In the genomic region with DNA sequence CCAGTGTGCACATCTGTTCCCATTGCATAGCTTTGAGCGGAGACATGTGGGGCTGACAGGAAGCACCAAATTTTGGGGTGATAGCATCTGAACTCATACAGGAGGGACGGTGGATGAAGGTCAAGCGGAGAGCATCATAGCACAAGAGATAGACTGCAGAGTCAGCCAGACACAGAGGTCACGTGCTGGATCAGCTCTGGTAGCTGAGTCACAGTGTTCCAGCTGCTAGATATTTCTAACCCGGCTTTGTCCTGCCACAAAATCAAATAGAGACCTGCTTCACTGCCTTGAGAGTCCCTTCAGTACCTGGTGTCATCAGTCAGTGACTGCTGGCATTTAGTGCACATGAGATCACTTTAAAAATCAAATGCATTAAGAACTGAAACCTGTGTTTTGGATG, we compare ENCODE assay signal across 25 mouse cellular contexts. TPM values are rescaled to one million over a fixed set of nuclear protein-coding genes. Genes with fewer than 3 reads are reported as not detected.
DNase-seq lines count a peak whose midpoint lies in the region; ATAC-seq and TF ChIP-seq lines count a peak whose summit lies in the region.
"Had no signal": no experiment of that assay in that cellular context is flagged by ENCODE, and none has a peak within 500 bp of the region (broad histone marks: within the 10 kb centered on the region; RNA-seq: fewer than 3 reads in every experiment).

No protein-coding gene starts in this region.

- no peak overlapping the region for H3K9ac ChIP-seq in hindbrain, embryonic 12.5 days
- no peak overlapping the region; the same call in 1 of the 2 replicates for H3K9ac ChIP-seq in hindbrain, embryonic 11.5 days (ENCODE audit: low read depth, low read length)
- H3K9ac ChIP-seq in CH12.LX (ENCODE audit: insufficient read depth, low read depth) = no peak overlapping the region
- H3K9ac ChIP-seq in neural tube, embryonic 13.5 days = no peak overlapping the region
- H3K9ac ChIP-seq: liver, postnatal 0 days had no signal

- no peak for TF ChIP-seq POLR2A in CH12.LX (IDR thresholded peaks at IDR 0.05; ENCODE audit: low read depth, low read length)
- TF ChIP-seq POLR2A in lung, adult 2 months (IDR thresholded peaks at IDR 0.05; ENCODE audit: borderline replicate concordance, extremely low read depth, low read depth, low read length) = no peak

- H3K4me1 ChIP-seq in hindbrain, embryonic 12.5 days = peaks cover 4% of the 10 kb centered on the region; the same call in 1 of the 2 replicates
- no peaks in the 10 kb centered on the region for H3K4me1 ChIP-seq in hindbrain, embryonic 11.5 days (replicated peaks; ENCODE audit: control insufficient read depth, insufficient read depth, low read length)
- peaks cover 15 to 38% of the 10 kb centered on the region in 2 experiments for H3K4me1 ChIP-seq in CH12.LX (ENCODE audit: control insufficient read depth in 1 of 2, insufficient read depth in 2 of 2)
- H3K4me1 ChIP-seq in neural tube, embryonic 13.5 days (replicated peaks) = peaks cover 15% of the 10 kb centered on the region
- no peaks in the 10 kb centered on the region for H3K4me1 ChIP-seq in lung, adult 2 months (ENCODE audit: control insufficient read depth, insufficient read depth, low read length)
- H3K4me1 ChIP-seq: forebrain, embryonic 10.5 days; limb, embryonic 10.5 days had no signal

- dilution Hi-C loops in CH12.LX (cut with MboI; ENCODE audit: extremely low pct_ligation_motif_present, extremely low pct_unique_long_range_greater_than_20kb, low sequenced_read_pairs) = no loop called here

- no peaks in the 10 kb centered on the region for H3K9me3 ChIP-seq in hindbrain, embryonic 12.5 days (replicated peaks)
- no peaks in the 10 kb centered on the region for H3K9me3 ChIP-seq in hindbrain, embryonic 11.5 days (ENCODE audit: control insufficient read depth, low read length)
- H3K9me3 ChIP-seq in CH12.LX (replicated peaks; ENCODE audit: low read length) = no peaks in the 10 kb centered on the region
- no peaks in the 10 kb centered on the region for H3K9me3 ChIP-seq in neural tube, embryonic 13.5 days
- H3K9me3 ChIP-seq: forebrain, embryonic 10.5 days; limb, embryonic 10.5 days had no signal

- H3K27ac ChIP-seq in hindbrain, embryonic 12.5 days = 0 out of 2 replicates have a peak overlapping the region, but pooled peaks have one; percentile 23
- no peak overlapping the region for H3K27ac ChIP-seq in hindbrain, embryonic 11.5 days (ENCODE audit: low read depth, low read length)
- peak overlapping the region; percentile 34; the same call in 1 of the 2 replicates for H3K27ac ChIP-seq in CH12.LX (ENCODE audit: insufficient read depth, low read depth)
- peak overlapping the region; percentile 59 for H3K27ac ChIP-seq in neural tube, embryonic 13.5 days (replicated peaks)
- H3K27ac ChIP-seq: forebrain, embryonic 10.5 days; limb, embryonic 10.5 days had no signal

- 76% methylated on average over 5 of the region's 5 CpGs for WGBS in hindbrain, embryonic 12.5 days
- WGBS in hindbrain, embryonic 11.5 days = 79% methylated on average over 5 of the region's 5 CpGs
- 73% methylated on average over 5 of the region's 5 CpGs for WGBS in neural tube, embryonic 13.5 days
- 73% methylated on average over 5 of the region's 5 CpGs for WGBS in lung, adult 2 months

- ATAC-seq in hindbrain, embryonic 12.5 days (ENCODE audit: low FRiP score) = no peak
- ATAC-seq in hindbrain, embryonic 11.5 days (ENCODE audit: low FRiP score) = no peak
- peak; percentile 41; the same call in 1 of the 2 replicates for ATAC-seq in neural tube, embryonic 13.5 days (ENCODE audit: low read depth)
- ATAC-seq: liver, postnatal 0 days had no signal

- no peak for DNase-seq in hindbrain, embryonic 11.5 days (ENCODE audit: low spot score)
- DNase-seq in CH12.LX (ENCODE audit: extremely low read depth) = peak; percentile 62
- DNase-seq in adrenal gland, postnatal 36 days = peak; percentile 40 to 54
- DNase-seq in lung, adult 2 months = no peak
- DNase-seq in ovary, adult 18-20 months (ENCODE audit: low spot score) = no peak
- DNase-seq in cerebellum, adult 11-12 months = no peak
- DNase-seq: cerebellum, postnatal 25 days; heart, postnatal 14 days; kidney, adult 9 months; kidney, postnatal 36 days; liver, postnatal 0 days; lung, postnatal 14 days; right cerebral cortex, postnatal 4 days; thymus, adult 2 months had no signal

- in situ Hi-C loops in CH12.LX (cut with MboI; ENCODE audit: low pct_ligation_motif_present, low pct_unique_long_range_greater_than_20kb, low sequenced_read_pairs) = no loop called here

- no peaks in the 10 kb centered on the region for H3K36me3 ChIP-seq in hindbrain, embryonic 12.5 days
- no peaks in the 10 kb centered on the region for H3K36me3 ChIP-seq in hindbrain, embryonic 11.5 days (ENCODE audit: control insufficient read depth, insufficient read depth, low read length)
- no peaks in the 10 kb centered on the region for H3K36me3 ChIP-seq in CH12.LX (replicated peaks in 1 of 2; ENCODE audit: control insufficient read depth in 1 of 2, insufficient read depth in 1 of 2, low read length in 1 of 2)
- no peaks in the 10 kb centered on the region for H3K36me3 ChIP-seq in neural tube, embryonic 13.5 days
- H3K36me3 ChIP-seq: forebrain, embryonic 10.5 days; limb, embryonic 10.5 days had no signal

- H3K27me3 ChIP-seq in hindbrain, embryonic 12.5 days = no peaks in the 10 kb centered on the region
- H3K27me3 ChIP-seq in hindbrain, embryonic 11.5 days (ENCODE audit: control insufficient read depth, insufficient read depth, low read length) = no peaks in the 10 kb centered on the region
- H3K27me3 ChIP-seq in CH12.LX (replicated peaks) = no peaks in the 10 kb centered on the region
- no peaks in the 10 kb centered on the region for H3K27me3 ChIP-seq in neural tube, embryonic 13.5 days

- no peak for TF ChIP-seq CTCF in CH12.LX (conservative IDR thresholded peaks at IDR 0.05 in 1 of 2, IDR thresholded peaks at IDR 0.05 in 1 of 2; ENCODE audit: low read depth in 2 of 2, low read length in 2 of 2)
- TF ChIP-seq CTCF in lung, adult 2 months (IDR thresholded peaks at IDR 0.05; ENCODE audit: insufficient read depth, low read length) = no peak

- H3K4me2 ChIP-seq in hindbrain, embryonic 12.5 days (replicated peaks) = no peak overlapping the region
- H3K4me2 ChIP-seq in hindbrain, embryonic 11.5 days (replicated peaks; ENCODE audit: low read depth, low read length) = no peak overlapping the region
- H3K4me2 ChIP-seq in CH12.LX (ENCODE audit: insufficient read depth, low read depth, poor library complexity, severe bottlenecking) = no peak overlapping the region
- no peak overlapping the region for H3K4me2 ChIP-seq in neural tube, embryonic 13.5 days
- H3K4me2 ChIP-seq: heart, embryonic 11.5 days had no signal

- H3K4me3 ChIP-seq in hindbrain, embryonic 12.5 days = no peak overlapping the region
- H3K4me3 ChIP-seq in hindbrain, embryonic 11.5 days (ENCODE audit: low read depth, low read length) = no peak overlapping the region
- no peak overlapping the region for H3K4me3 ChIP-seq in CH12.LX (replicated peaks in 1 of 3; ENCODE audit: low read depth in 2 of 3, low read length in 2 of 3, poor library complexity in 1 of 3)
- H3K4me3 ChIP-seq in neural tube, embryonic 13.5 days = no peak overlapping the region
- H3K4me3 ChIP-seq in lung, adult 2 months (replicated peaks; ENCODE audit: extremely low read depth, low read depth, low read length) = no peak overlapping the region
- H3K4me3 ChIP-seq: forebrain, embryonic 10.5 days; limb, embryonic 10.5 days had no signal

- no peak for TF ChIP-seq RAD21 in CH12.LX (IDR thresholded peaks at IDR 0.05; ENCODE audit: low read depth, low read length)

- no peak; the same call in 1 of the 2 replicates for TF ChIP-seq EP300 in CH12.LX (IDR thresholded peaks at IDR 0.05; ENCODE audit: low read length)

- H3K79me2 ChIP-seq in CH12.LX (replicated peaks; ENCODE audit: control insufficient read depth, extremely low read depth, insufficient read depth, poor library complexity, severe bottlenecking) = no peaks in the 10 kb centered on the region

TF ChIP-seq in CH12.LX, 34 proteins besides CTCF, POLR2A, EP300 and RAD21 (continues in another document):
- TF ChIP-seq MAX (IDR thresholded peaks at IDR 0.05; ENCODE audit: low read length) (no peak), NELFE (IDR thresholded peaks at IDR 0.05; ENCODE audit: low read depth, low read length) (no peak), NRF1 (IDR thresholded peaks at IDR 0.05; ENCODE audit: low read depth, low read length) (no peak), CHD2 (IDR thresholded peaks at IDR 0.05; ENCODE audit: low read length) (no peak), GABPA (IDR thresholded peaks at IDR 0.05; ENCODE audit: insufficient replicate concordance, low read depth, low read length) (no peak), ZNF384 (IDR thresholded peaks at IDR 0.05; ENCODE audit: low read depth, low read length) (no peak), MEF2A (IDR thresholded peaks at IDR 0.05; ENCODE audit: borderline replicate concordance, low read depth, low read length) (no peak), HCFC1 (IDR thresholded peaks at IDR 0.05; ENCODE audit: low read depth, low read length) (no peak), CHD1 (IDR thresholded peaks at IDR 0.05; ENCODE audit: low read depth, low read length) (no peak), UBTF (IDR thresholded peaks at IDR 0.05; ENCODE audit: low read depth, low read length) (no peak), MYC (IDR thresholded peaks at IDR 0.05; ENCODE audit: low read depth, low read length) (no peak), BHLHE40 (IDR thresholded peaks at IDR 0.05; ENCODE audit: low read depth, low read length) (peak; percentile 66), RCOR1 (conservative IDR thresholded peaks at IDR 0.05; ENCODE audit: low read depth, low read length) (no peak), MAFK (IDR thresholded peaks at IDR 0.05; ENCODE audit: insufficient replicate concordance, low read length) (peak; percentile 26; the same call in 1 of the 2 replicates), SMC3 (IDR thresholded peaks at IDR 0.05; ENCODE audit: low read depth, low read length) (no peak), ETS1 (conservative IDR thresholded peaks at IDR 0.05; ENCODE audit: low read depth, low read length) (peak; percentile 60), ZKSCAN1 (IDR thresholded peaks at IDR 0.05; ENCODE audit: borderline replicate concordance, low read depth, low read length) (no peak), E2F4 (IDR thresholded peaks at IDR 0.05; ENCODE audit: insufficient replicate concordance, low read depth, low read length) (no peak), SIN3A (IDR thresholded peaks at IDR 0.05; ENCODE audit: low read length) (no peak)

RNA-seq across cellular contexts. Expression of a gene that starts 40.3 kb away (rescaled TPM):
- polyA plus RNA-seq in hindbrain, embryonic 12.5 days (2016; fragmentation: Nextera tagmentation; extraction: Ambion mirVana) = 8.2 and 10.0 TPM in 2 replicates
- polyA plus RNA-seq in hindbrain, embryonic 11.5 days (2014; fragmentation: Nextera tagmentation; extraction: Ambion mirVana) = 5.2 and 5.4 TPM in 2 replicates
- total RNA-seq in CH12.LX (2012; rRNA removed) (not detected in 2 replicates), CH12.LX (2014; rRNA removed) (not detected in 2 replicates)
- not detected in 2 replicates for polyA plus RNA-seq in CH12.LX (2012; ENCODE audit: insufficient read length, low read depth)
- total RNA-seq in adrenal gland, postnatal 36 days (2021) = 1 to 10 TPM; 1.1 to 1.6 TPM
- polyA plus RNA-seq in neural tube, embryonic 13.5 days (2015; fragmentation: Nextera tagmentation; extraction: Ambion mirVana) = 14.3 and 14.4 TPM in 2 replicates
- not detected in 2 replicates for polyA plus RNA-seq in lung, adult 2 months (2012; rRNA removed)
- total RNA-seq: gastrocnemius, adult 8-10 months; heart, postnatal 14 days; liver, adult 2 months; megakaryocyte, adult 5-6 weeks; neutrophil, adult 5-6 weeks had no signal
- polyA plus RNA-seq: forebrain, embryonic 10.5 days; heart, embryonic 11.5 days; intestine, embryonic 14.5 days; limb, embryonic 10.5 days; liver, adult 2 months; liver, postnatal 0 days; stomach, embryonic 16.5 days had no signal

Comparison
In these comparisons a context has a peak if more than half of its experiments do, and no peak if none do; other contexts are left out.
1. DNase-seq: peak in CH12.LX (single experiment) and adrenal gland, postnatal 36 days (2 of 2); none in hindbrain, embryonic 11.5 days (single experiment), lung, adult 2 months (single experiment), ovary, adult 18-20 months (single experiment) and cerebellum, adult 11-12 months (single experiment).